Mouse (Mus musculus): ENCODE measurements around the gene Casc3.

DNA sequence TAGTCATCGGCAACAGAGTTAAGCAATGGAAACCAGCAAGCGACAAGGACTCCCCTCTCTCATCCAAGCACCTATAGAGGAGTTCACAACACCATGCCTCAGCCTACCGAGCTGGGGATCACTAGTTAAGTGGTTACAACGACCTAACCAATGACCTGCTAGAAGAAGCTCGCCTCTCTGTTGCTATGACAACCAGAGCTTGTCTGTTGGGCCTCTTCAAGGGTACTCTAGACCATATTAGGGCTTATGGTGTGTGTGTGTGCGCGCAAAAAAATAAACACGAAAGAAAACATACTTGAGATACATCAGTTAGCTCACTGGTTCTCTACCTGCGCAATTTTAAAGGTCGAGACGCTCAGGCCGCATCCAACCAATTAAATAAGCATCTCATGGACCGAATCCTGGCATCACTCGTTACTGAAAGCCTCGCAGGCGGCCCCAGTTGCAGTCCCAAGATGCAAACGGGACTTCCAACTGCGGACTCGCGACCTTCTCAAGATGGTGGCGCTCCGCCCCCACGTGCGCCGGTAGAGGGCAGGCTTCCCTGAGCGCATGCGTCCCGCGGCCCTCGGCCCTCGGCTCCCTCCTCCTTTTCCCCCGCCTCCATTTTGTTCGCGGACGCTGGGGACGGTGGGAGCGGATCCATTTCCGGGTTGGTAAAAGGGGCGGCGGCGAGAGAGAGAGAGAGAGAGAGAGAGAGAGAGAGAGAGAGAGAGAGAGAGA, 58.5 kb downstream of the Casc3 start, which contains the start of gene Wipf2:
- TF ChIP-seq POLR2A (IDR thresholded peaks at IDR 0.05; ENCODE audit: low read depth, low read length) (peak; percentile 68), CTCF (IDR thresholded peaks at IDR 0.05; ENCODE audit: extremely low read depth, insufficient read length, insufficient replicate concordance, low read depth, low read length) (peak; percentile 62)

All from small intestine, adult 2 months (tissue).